13 mouse cellular contexts compared by ENCODE assay signal in the genomic region with DNA sequence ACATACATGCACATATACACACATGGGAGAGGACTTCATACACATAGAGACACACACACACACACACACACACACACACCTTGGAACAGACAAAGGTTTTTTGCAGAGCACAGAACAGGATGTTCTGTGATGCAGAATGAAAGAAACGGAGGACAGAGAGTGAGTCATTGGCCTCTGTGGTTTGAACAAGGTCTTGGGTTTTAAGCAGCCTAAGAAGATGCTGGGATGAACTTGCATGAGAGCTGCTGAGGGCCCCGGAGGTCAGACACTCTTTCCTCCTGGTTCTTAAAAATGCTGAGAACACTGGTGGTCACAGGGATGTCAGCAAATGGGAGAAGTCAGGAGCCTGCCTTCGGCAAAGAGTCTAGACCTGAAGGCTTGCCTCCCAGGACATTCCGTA.
"Had no signal": no experiment of that assay in that cellular context is flagged by ENCODE, and none has a peak within 500 bp of the region (broad histone marks: within the 10 kb centered on the region; RNA-seq: fewer than 3 reads in every experiment).

No protein-coding gene starts in this region.

- DNase-seq: kidney, postnatal 10 days; kidney, postnatal 36 days; layer of hippocampus, postnatal 36 days; liver, embryonic 13.5 days; lung, adult 2 months; thymus, adult 18-20 months; thymus, postnatal 36 days had no signal

- H3K9ac ChIP-seq: liver, embryonic 13.5 days; midbrain, embryonic 12.5 days; midbrain, embryonic 15.5 days; neural tube, embryonic 12.5 days; neural tube, embryonic 15.5 days had no signal

- H3K27ac ChIP-seq: left cerebral cortex, adult 2 months; liver, embryonic 13.5 days; macrophage; midbrain, embryonic 12.5 days; midbrain, embryonic 15.5 days; neural tube, embryonic 12.5 days; neural tube, embryonic 15.5 days had no signal

- H3K36me3 ChIP-seq: liver, embryonic 13.5 days; midbrain, embryonic 12.5 days; midbrain, embryonic 15.5 days; neural tube, embryonic 12.5 days; neural tube, embryonic 15.5 days had no signal

- H3K4me2 ChIP-seq: liver, embryonic 13.5 days; midbrain, embryonic 12.5 days; midbrain, embryonic 15.5 days; neural tube, embryonic 12.5 days; neural tube, embryonic 15.5 days had no signal

- H3K9me3 ChIP-seq: liver, embryonic 13.5 days; midbrain, embryonic 12.5 days; midbrain, embryonic 15.5 days; neural tube, embryonic 12.5 days; neural tube, embryonic 15.5 days had no signal

- H3K4me3 ChIP-seq: left cerebral cortex, adult 2 months; liver, embryonic 13.5 days; midbrain, embryonic 12.5 days; midbrain, embryonic 15.5 days; neural tube, embryonic 12.5 days; neural tube, embryonic 15.5 days had no signal

- ATAC-seq: midbrain, embryonic 15.5 days had no signal

- H3K27me3 ChIP-seq: liver, embryonic 13.5 days; midbrain, embryonic 12.5 days; midbrain, embryonic 15.5 days; neural tube, embryonic 12.5 days; neural tube, embryonic 15.5 days had no signal

- H3K4me1 ChIP-seq: liver, embryonic 13.5 days; midbrain, embryonic 12.5 days; midbrain, embryonic 15.5 days; neural tube, embryonic 12.5 days; neural tube, embryonic 15.5 days had no signal
